Mouse (Mus musculus): Measurements from ENCODE around the gene Gpatch2.

The Gpatch2 gene

GRCm38 (mm10) chr1:187374418-187374817, 159.1 kb downstream of the Gpatch2 start:
- no peak for DNase-seq

- DNase-seq: no peak
Observed at GRCm38 (mm10) chr1:187376946-187377671, 161.8 kb downstream of the Gpatch2 start.

- DNase-seq: no peak
Observed at GRCm38 (mm10) chr1:187377865-187378524, 162.7 kb downstream of the Gpatch2 start.

- DNase-seq: no peak
Observed at GRCm38 (mm10) chr1:187389476-187389875, 174.2 kb downstream of the Gpatch2 start.

- no peak for DNase-seq
Observed at GRCm38 (mm10) chr1:187400834-187401233, 185.5 kb downstream of the Gpatch2 start.

All from cerebellum, adult 8-10 months (tissue).